ENCODE assay signal across 10 mouse cellular contexts in the genomic region with DNA sequence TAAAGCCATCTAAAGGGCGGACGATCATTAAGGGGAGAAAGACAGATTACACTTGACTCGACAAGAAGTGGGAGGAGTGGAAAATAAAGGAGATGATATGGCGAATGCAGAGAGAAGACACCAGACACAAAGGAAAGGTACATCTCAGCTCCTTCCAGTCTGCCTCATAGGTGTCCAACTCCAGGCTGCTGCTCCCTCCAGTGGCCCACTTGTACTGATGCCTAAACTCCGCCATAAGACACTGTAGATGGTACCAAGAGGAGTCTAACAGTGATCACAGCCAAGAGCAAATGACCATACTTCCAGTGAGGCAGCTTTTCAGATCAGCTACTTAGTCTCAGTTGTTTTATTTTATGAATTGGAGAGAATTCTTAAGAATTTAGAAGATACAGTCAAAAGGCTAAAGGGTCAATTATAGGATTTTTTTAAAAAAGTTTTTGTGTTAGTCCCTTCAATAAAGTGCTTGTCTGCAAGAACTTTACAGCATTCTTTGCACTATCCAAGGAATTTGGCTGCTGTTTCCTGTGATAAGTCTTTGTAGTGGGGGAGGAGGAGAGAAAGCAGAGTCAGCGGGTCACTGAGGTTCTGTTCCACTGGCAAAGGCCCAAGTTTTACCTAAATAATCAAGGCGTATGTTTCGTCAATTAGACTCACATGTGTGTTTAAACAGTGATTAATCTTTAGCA.
DNase-seq lines count a peak whose midpoint lies in the region; ATAC-seq lines count a peak whose summit lies in the region.
"Had no signal": no experiment of that assay in that cellular context is flagged by ENCODE, and none has a peak within 500 bp of the region (broad histone marks: within the 10 kb centered on the region; RNA-seq: fewer than 3 reads in every experiment).

No protein-coding gene starts in this region.

- ATAC-seq in CD4-positive, CD25-positive, alpha-beta regulatory T cell, adult 4 months: no peak
- ATAC-seq in midbrain, embryonic 12.5 days (ENCODE audit: low FRiP score, low read depth): peak; percentile 47; the same call in 1 of the 2 replicates
- no peak for ATAC-seq in midbrain, embryonic 15.5 days (replicated peaks)
- no peak for ATAC-seq in stomach, embryonic 14.5 days (ENCODE audit: insufficient number of reproducible peaks, insufficient read depth, low FRiP score, low read depth)

- H3K9me3 ChIP-seq in midbrain, embryonic 12.5 days: no peaks in the 10 kb centered on the region
- H3K9me3 ChIP-seq in midbrain, embryonic 15.5 days: no peaks in the 10 kb centered on the region
- H3K9me3 ChIP-seq in stomach, embryonic 14.5 days (ENCODE audit: control insufficient read depth, low read depth, low read length): no peaks in the 10 kb centered on the region
- H3K9me3 ChIP-seq: embryonic facial prominence, embryonic 15.5 days had no signal

- DNase-seq in CD4-positive, CD25-positive, alpha-beta regulatory T cell, adult 2 months (ENCODE audit: low read depth, low spot score): peak; percentile 9
- DNase-seq in kidney, postnatal 14 days: peak; percentile 53
- DNase-seq in retina, postnatal 1 day: no peak
- DNase-seq in frontal cortex, postnatal 10 days (ENCODE audit: low spot score in 2 of 2): no peak
- DNase-seq: thymus, adult 18-20 months had no signal

- peaks cover 16% of the 10 kb centered on the region for H3K4me1 ChIP-seq in midbrain, embryonic 12.5 days
- H3K4me1 ChIP-seq in midbrain, embryonic 15.5 days: 0 out of 2 replicates have a peak, but pooled peaks cover 8% of the 10 kb centered on the region
- H3K4me1 ChIP-seq in stomach, embryonic 14.5 days (ENCODE audit: control insufficient read depth, insufficient read depth, low read length): peaks cover 32% of the 10 kb centered on the region

- H3K9ac ChIP-seq in midbrain, embryonic 12.5 days (replicated peaks): no peak overlapping the region
- no peak overlapping the region for H3K9ac ChIP-seq in midbrain, embryonic 15.5 days
- H3K9ac ChIP-seq in stomach, embryonic 14.5 days (replicated peaks; ENCODE audit: low read depth, low read length): no peak overlapping the region
- H3K9ac ChIP-seq: embryonic facial prominence, embryonic 15.5 days had no signal

- no peaks in the 10 kb centered on the region for H3K36me3 ChIP-seq in midbrain, embryonic 12.5 days
- H3K36me3 ChIP-seq in midbrain, embryonic 15.5 days (replicated peaks): no peaks in the 10 kb centered on the region
- H3K36me3 ChIP-seq in stomach, embryonic 14.5 days (ENCODE audit: control insufficient read depth, insufficient read depth, low read length): no peaks in the 10 kb centered on the region
- H3K36me3 ChIP-seq: embryonic facial prominence, embryonic 15.5 days had no signal

- 76% methylated on average over 8 of the region's 8 CpGs for WGBS in midbrain, embryonic 12.5 days
- WGBS in midbrain, embryonic 15.5 days: 78% methylated on average over 8 of the region's 8 CpGs
- WGBS in stomach, embryonic 14.5 days: 29% methylated on average over 8 of the region's 8 CpGs

- H3K4me3 ChIP-seq in midbrain, embryonic 12.5 days: no peak overlapping the region
- H3K4me3 ChIP-seq in midbrain, embryonic 15.5 days: no peak overlapping the region
- no peak overlapping the region for H3K4me3 ChIP-seq in stomach, embryonic 14.5 days (ENCODE audit: low read depth, low read length)
- H3K4me3 ChIP-seq: embryonic facial prominence, embryonic 15.5 days had no signal

- H3K27me3 ChIP-seq in midbrain, embryonic 12.5 days: no peaks in the 10 kb centered on the region
- H3K27me3 ChIP-seq in midbrain, embryonic 15.5 days (replicated peaks): no peaks in the 10 kb centered on the region
- H3K27me3 ChIP-seq in stomach, embryonic 14.5 days (ENCODE audit: control insufficient read depth, insufficient read depth, low read length): no peaks in the 10 kb centered on the region
- H3K27me3 ChIP-seq: embryonic facial prominence, embryonic 15.5 days had no signal

- H3K4me2 ChIP-seq in midbrain, embryonic 12.5 days (replicated peaks): no peak overlapping the region
- no peak overlapping the region for H3K4me2 ChIP-seq in midbrain, embryonic 15.5 days
- no peak overlapping the region for H3K4me2 ChIP-seq in stomach, embryonic 14.5 days (replicated peaks; ENCODE audit: low read depth, low read length)
- H3K4me2 ChIP-seq: embryonic facial prominence, embryonic 15.5 days had no signal

- no peak overlapping the region for H3K27ac ChIP-seq in midbrain, embryonic 12.5 days (replicated peaks)
- H3K27ac ChIP-seq in midbrain, embryonic 15.5 days: no peak overlapping the region
- H3K27ac ChIP-seq in stomach, embryonic 14.5 days (ENCODE audit: low read length): peak overlapping the region; percentile 58; the same call in 1 of the 2 replicates

Comparison
In these comparisons a context has a peak if more than half of its experiments do, and no peak if none do; other contexts are left out.
1. DNase-seq: peak in CD4-positive, CD25-positive, alpha-beta regulatory T cell, adult 2 months (single experiment) and kidney, postnatal 14 days (single experiment); none in retina, postnatal 1 day (single experiment) and frontal cortex, postnatal 10 days (0 of 2).